Mouse (Mus musculus): Measurements from ENCODE around the gene Slc34a1.
"Not testable (repeated sequence)": the region's sequence is repeated elsewhere in the genome, so short reads cannot be mapped to it uniquely, and the experiment has no call there.

The Slc34a1 gene

DNA sequence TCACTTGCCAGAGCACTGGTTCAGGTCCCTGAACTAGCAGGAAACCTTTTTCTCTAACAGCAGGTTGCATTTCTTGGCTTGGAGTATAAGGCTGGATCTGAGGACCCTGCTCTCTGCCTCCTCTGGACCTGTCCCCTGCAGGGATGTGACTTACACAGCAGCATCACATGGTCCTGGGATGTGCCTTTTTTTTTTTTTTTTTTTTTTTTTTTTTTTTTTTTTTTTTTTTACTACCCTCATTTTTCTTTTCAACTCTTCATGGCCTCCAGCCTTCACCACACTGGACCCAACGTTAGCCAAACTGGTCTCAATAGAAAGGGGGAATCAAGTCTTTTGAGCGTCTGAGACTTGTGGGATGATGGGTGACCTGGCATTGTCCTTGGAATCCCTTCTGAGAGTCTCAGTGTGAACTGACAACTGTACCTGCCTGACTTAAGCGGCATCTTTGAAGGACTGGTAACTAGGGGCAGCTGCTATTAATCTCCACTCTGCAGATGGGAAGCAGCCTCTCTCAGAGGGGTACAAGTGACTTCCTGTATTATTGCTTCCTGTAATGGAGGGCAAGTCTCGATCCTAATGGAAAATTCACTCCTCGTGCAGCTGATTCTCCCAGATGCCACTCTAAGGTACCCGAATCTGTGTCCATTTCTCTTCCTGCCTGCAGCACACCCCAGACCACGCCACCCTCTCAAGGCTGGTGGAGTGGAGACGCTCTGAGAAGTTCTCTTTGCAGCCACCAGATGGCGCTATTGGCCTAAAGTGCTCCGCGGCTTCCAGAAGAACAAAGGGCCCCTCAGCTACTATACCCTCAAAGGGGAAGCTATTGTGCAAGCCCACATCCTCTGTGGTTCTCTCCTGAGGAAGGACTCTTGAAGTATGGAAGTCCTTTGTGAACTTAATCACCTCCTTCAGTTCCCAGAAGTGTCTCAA lies 7.1 kb downstream of the Slc34a1 start:
- peak; percentile 82 for DNase-seq

DNA sequence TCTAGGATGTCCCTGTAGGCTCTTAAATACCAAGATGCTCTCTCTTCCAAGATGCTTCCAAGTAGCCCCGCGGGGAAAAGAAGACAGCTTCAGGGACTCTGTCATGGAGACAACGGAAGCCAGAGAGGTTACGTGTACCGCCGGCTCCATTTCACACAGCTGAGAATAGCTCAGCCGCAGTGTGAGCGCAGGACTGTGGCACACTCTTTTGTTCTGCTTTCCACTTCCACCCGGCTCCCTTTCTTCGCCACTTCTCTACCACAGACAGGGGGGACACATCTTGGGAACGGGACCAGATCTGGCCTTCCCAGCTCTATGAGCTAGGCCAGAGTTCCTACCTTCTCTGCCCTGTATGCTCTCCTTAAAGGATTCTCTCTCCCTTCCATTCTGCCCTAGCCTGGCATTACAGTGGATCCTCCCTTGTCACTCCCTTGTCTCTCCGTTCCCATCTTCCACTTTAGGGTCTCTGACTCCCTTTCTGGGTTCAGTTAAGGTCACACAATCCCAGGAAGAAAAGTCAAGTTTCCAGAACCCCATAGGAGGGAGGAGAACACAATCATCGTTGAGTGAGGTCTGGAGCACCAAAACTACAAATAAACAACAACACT lies 7.9 kb downstream of the Slc34a1 start:
- no peak for DNase-seq

GRCm38 (mm10) chr13:55407341-55407740 lies 9.4 kb downstream of the Slc34a1 start:
- DNase-seq: no peak

DNA sequence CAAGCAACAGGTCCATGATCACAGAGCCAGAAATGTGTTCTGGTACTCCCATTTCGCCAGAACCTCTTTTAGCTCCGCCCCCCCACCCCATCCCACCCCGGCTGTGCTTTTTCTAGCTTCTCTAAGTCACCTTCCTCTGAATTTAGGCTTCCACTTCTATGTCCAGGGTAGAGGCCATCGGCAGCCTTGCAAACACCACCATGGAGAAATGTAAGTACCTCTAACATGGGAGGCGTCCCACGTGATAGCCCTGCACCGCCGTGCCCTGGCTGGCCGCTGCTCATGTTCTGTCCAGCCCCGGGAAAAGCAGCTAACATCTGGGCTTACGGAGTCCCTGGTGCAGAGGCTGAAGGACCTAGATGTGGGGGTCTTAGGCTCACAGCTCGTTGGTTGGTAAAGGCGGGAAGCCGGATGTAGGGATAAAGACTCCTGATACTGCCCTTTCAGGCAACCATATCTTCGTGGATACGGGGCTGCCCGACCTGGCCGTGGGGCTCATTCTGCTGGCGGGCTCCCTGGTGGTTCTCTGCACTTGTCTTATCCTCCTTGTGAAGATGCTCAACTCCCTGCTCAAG lies 10.6 kb downstream of the Slc34a1 start:
- no peak for DNase-seq

DNA sequence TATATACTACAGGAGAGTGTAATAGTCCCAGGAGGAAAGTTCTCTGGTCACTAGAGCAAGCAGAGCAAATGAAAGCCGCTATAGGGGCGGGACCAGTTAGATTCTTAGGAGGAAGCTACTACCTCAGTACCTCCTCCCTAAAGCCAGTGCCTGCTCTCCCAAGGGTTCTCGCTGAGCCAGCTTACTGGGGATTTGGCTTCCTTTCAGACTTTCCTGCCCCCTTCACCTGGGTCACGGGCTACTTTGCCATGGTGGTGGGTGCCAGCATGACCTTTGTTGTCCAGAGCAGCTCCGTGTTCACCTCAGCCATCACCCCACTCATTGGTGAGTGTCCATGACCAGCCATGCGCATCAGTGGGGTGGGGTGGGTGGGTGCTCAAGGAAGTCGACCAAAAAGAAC lies 13.8 kb downstream of the Slc34a1 start:
- no peak for DNase-seq

GRCm38 (mm10) chr13:55412643-55413307 lies 14.8 kb downstream of the Slc34a1 start:
- DNase-seq: no peak

- no peak for DNase-seq
Observed at GRCm38 (mm10) chr13:55413333-55413732, 15.3 kb downstream of the Slc34a1 start.

- peak; percentile 79 for DNase-seq
Observed at GRCm38 (mm10) chr13:55414743-55415380, 16.9 kb downstream of the Slc34a1 start, which contains the start of gene Pfn3. Gene Pfn3, minus strand, starts transcription at chr13:55415232.

GRCm38 (mm10) chr13:55418004-55418403 lies 20.0 kb downstream of the Slc34a1 start:
- peak; percentile 90 for DNase-seq

DNA sequence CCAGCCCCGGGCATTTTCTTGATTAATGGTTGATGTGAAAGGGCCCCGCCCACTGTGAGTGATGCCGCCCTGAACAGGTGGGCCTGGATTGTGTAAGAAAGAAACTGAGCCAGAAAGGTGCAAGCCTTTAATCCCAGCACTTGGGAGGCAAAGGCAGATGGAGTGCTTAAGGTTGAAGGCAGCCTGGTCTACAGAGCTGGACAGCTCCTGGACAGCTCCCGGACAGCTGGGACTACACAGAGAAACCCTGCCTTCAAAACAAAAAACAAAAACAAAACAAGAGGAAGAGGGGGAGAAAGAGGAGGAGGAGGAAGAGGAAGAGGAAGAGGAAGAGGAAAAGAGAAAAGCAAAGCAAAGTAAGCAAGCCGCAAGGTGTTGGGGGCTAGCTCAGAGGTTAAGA lies 21.2 kb downstream of the Slc34a1 start:
- no peak for DNase-seq

GRCm38 (mm10) chr13:55420018-55420932 lies 22.3 kb downstream of the Slc34a1 start:
- DNase-seq: peak; percentile 14

DNA sequence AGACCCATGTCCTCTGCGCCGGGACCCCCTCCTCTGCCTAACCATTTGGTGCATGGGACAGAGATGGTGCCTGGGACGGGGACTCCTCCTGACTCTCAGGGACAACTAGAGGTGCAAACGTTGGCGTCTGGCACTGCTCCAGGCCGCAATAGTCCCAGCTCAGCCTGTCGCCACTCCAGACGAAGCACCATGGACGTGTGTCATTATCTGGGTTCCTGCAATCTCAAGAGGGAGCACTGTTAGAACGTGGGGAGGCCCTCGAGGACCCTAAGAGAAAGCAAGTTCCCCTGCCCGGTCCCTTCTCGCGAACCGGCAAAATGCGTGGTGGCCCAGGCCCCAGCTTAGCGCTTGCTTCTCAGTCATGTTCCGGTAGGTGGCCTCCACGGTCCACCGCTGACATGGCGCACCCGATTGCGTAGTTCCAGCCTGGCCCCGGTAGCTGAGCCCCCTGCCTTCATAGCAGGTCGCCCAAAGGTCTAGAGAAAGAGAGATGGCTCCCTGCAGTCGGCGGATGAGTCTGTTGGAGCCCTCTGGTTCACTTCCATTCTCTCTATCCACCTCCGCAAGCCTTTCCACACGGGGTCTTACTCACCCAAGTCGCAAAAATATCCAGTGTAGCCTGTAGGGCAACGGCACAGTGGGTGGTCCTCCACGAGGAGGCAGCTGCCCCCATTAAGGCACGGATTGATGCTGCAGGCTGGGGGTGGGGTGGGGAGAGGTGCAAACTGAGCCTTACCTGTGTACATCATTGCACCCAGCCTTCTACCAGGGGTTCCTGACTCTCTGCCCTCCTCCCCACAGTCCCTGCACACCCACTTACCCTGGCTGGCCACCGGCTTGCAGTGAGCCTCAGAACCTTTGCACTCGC lies 23.2 kb downstream of the Slc34a1 start:
- DNase-seq: peak; percentile 71

DNA sequence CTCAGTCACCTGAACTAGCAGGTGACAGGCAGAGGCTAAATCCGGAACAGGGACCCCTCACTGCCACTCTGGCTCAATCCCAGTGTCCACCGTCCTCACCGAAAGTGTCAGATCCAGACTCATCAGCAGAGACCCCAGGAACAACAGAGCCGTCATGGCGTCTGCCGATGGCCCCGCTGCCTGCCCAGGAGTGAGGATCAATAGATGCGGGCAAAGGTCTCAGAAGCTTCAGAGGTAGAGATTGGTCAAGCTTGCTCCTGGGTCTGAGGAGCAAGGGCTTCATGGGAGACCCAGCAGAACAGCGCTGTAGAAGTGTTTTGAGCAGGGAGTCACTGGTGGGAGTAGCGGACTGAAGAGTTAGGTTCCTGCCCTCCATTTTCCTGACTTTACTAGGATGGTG lies 28.6 kb downstream of the Slc34a1 start, which contains the start of gene F12:
Gene F12, minus strand, starts transcription at position 181 of the 400 bp plus-strand sequence.
- DNase-seq: no peak

DNA sequence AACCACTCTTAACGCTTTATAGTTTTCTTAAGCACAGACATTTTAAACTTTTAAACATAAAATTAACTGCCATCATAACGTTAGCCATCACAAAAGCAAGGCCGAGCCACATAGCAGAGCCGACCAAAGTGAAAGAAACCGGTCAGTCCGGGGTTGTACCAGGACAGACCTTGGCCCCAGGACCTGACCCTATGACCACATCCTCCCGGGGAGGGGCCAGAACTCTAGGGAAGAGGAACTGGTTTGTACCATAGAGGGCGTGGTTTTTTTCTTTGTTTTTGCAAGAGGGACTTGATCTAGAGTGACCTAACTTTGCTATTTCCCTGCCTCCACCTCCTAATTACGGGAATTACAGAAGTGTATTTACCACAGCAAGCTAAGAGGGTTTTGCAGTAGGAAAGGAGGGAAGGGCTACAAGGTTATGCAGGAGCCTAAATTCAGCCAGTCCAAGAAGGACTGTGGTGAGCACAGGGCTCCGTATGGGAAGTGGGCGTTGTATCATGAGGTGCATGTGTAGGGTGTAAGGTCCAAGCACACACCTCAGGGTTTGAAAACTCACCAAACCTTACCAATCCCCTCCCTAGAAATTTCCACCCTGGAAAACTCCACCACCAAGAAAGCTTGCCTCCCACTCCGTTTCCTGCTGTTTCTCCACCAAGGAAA lies 31.4 kb downstream of the Slc34a1 start:
- DNase-seq: no peak

GRCm38 (mm10) chr13:55430566-55430965 lies 32.6 kb downstream of the Slc34a1 start:
- no peak for DNase-seq

DNA sequence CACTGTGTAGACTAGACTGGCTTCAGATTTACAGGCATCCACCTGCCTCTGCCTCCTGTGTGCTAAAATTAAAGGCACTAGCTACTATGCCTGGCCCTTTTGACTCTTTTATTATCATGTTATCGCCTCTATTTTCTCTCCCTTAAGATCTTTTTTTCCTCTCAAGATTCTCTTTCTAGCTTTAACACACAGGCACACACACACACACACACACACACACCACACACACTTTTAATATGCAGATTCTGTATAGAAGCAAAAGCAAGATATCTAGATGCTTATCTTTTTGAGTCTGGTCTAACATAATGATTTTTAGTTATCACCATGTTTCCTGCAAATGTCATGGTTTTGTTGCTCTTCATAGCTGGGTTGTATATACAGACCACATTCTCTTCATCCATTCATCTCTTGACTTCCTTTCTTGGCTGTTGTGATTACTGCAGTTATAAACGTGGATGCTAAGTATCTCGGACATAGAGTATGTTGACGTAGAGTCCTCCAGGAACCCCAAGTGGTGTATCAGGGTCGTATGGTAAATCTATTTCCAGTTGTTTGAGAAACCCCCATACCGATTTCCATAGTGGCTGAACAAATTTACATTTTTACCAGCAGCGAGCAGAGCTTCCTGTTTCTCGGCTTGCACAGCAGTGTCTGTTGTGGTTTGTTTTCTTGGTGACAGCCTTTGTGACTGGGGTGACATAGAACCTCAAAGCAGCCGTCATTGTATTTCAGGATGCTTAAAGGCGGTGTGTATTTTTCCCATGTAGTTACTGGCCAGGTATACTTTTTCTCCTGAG lies 34.1 kb downstream of the Slc34a1 start:
- DNase-seq: no peak

GRCm38 (mm10) chr13:55437111-55437629 lies 39.2 kb downstream of the Slc34a1 start:
- not testable (repeated sequence) for DNase-seq

DNA sequence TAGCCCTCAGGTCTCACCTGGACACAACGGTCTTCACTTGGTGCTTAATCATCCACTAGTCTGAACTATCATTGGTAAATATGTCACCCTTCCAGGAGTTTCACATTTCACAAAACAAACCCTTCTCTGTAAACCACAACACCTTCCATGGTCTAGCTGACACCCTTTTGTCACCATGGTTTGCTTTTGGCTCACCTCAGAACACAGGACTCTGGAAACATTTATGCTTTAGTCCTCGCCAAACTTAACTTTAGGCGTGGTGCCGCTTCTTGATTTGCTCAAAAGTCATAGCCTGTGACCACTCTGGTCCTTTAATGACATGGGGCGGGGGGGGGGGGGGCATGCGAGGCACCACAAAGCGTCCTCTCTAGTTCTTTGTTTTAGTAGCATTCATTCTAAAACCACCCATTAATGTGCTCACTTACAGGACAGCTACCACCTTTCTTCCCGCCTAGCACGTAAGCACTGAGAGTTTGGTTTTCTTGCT lies 45.9 kb downstream of the Slc34a1 start:
- DNase-seq: no peak
